Mouse (Mus musculus) heart, adult 10 weeks (tissue): ENCODE measurements around the gene Ybx1. TPM values are rescaled to one million over a fixed set of nuclear protein-coding genes. Genes with fewer than 3 reads are reported as not detected.

Experiments used
- polyA plus RNA-seq: library from polyadenylated mRNA; stranded (reverse); fragments of 350-450 nt; fragmentation: Illumina TruSeq; extraction: RNeasy Lipid Tissue Mini Kit (QIAGEN cat#74804); gene quantifications from one replicate; pipeline ENCODE4 v1.2.3, GENCODE M21; 2014; ENCODE audit warnings: low read depth, low replicate concordance

Gene Ybx1
- polyA plus RNA-seq, result 947 TPM

GRCm38 (mm10) chr4:119294415-119295133 is at the start of gene Ybx1:
Gene Ybx1 (minus strand): TSS chr4:119294604.

GRCm38 (mm10) chr4:119320131-119320830 is 25.9 kb upstream of the Ybx1 start, which contains the start of gene Ppih:
Gene Ppih (minus strand): TSS chr4:119320546.

GRCm38 (mm10) chr4:119255351-119255750 is 39.1 kb downstream of the Ybx1 start, which contains the start of gene Cldn19:
Gene Cldn19 (plus strand): TSS chr4:119255414.

DNA sequence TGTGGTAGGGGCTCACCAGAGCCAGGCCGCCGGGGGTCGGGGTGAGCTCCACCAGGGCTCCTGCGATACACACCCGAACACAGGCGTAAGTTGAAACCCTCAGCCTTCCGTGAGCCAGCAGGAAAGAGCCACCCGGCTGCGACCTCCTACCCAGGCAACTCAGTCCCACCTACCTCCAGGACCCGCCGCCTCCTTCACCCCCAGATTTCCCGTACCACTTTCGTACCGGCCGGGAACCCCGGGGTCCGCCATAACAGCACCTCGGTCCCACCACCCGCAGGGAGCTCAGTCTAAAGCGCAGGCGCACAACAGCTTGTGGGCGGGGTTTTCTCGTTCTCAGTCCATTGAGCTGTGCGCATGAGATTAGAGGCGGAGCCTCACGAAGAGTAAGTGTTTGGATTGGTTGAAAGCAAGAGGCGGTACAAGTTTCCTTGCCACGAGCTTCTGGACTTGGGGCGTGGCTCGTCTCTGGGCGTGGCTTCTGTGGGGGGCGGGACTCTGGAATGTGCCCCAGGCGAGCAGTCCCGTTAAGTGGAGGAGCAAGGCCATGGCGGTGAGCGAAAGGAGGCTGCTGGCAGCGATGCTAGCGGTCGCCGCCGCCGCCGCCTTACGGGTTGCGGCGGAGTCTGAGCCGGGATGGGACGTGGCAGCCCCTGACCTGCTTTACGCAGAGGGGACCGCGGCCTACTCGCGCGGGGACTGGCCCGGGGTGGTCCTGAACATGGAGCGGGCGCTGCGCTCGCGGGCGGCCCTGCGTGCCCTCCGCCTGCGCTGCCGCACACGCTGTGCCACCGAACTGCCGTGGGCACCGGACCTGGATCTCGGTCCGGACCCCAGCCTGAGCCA is 61.8 kb downstream of the Ybx1 start, which contains the start of the genes AU022252 and P3h1:
AU022252 (minus strand) TSS at position 303 of the 846 bp plus-strand sequence.
P3h1 (plus strand) TSS at position 506 of the 846 bp plus-strand sequence.

Other genes with a start within 250 kb of the Ybx1 start
- gene Slc2a1, start 185.9 kb downstream of the Ybx1 start, polyA plus RNA-seq, result 14.9 TPM
- 16.1 TPM for gene Zfp691, start 120.4 kb downstream of the Ybx1 start, polyA plus RNA-seq
- gene Ermap, start 104.6 kb downstream of the Ybx1 start, polyA plus RNA-seq, result not detected
- 29.8 TPM for gene Svbp, start 99.3 kb downstream of the Ybx1 start, polyA plus RNA-seq
- not detected for gene Tmem269, start 76.4 kb downstream of the Ybx1 start, polyA plus RNA-seq
- gene AU022252, start 61.9 kb downstream of the Ybx1 start, polyA plus RNA-seq, result 11.2 TPM
- gene P3h1, start 61.7 kb downstream of the Ybx1 start, polyA plus RNA-seq, result 11.7 TPM
- not detected for gene Cldn19, start 39.2 kb downstream of the Ybx1 start, polyA plus RNA-seq
- 13.4 TPM for gene Ppih, start 25.9 kb upstream of the Ybx1 start, polyA plus RNA-seq
- gene Ccdc30, start 120.9 kb upstream of the Ybx1 start, polyA plus RNA-seq, result not detected
- 9.9 TPM for gene Ppcs, start 127.8 kb upstream of the Ybx1 start, polyA plus RNA-seq
- not detected for gene Zmynd12, start 128.2 kb upstream of the Ybx1 start, polyA plus RNA-seq
- gene Rimkla, start 198.0 kb upstream of the Ybx1 start, polyA plus RNA-seq, result 1.2 TPM
- 19.0 TPM for gene Foxj3, start 242.4 kb upstream of the Ybx1 start, polyA plus RNA-seq
- gene Frg2f1, start 244.9 kb upstream of the Ybx1 start, polyA plus RNA-seq, result 5.9 TPM